12 mouse cellular contexts compared by ENCODE assay signal in the genomic region with DNA sequence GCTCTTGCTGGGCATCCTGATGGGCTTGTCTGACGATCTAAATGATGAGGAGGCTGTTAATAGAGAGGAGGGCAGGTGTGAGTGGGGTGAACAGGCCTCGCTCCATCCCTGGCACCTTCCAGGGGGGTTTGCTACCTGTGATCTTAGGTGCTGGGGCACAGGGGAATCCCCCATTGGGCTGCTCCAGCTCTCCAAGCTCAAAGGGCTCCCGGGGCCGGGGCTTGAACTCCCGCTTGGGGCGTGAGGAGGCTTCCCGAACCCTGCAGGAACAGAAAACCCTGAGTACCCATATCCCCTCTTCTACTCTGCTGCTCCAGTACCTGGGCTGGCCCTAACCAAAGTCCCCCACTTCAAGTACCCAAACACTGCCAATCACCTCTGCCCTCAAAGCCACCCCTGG. TPM values are rescaled to one million over a fixed set of nuclear protein-coding genes. Genes with fewer than 3 reads are reported as not detected.
DNase-seq lines count a peak whose midpoint lies in the region; ATAC-seq lines count a peak whose summit lies in the region.
"Had no signal": no experiment of that assay in that cellular context is flagged by ENCODE, and none has a peak within 500 bp of the region (broad histone marks: within the 10 kb centered on the region; RNA-seq: fewer than 3 reads in every experiment).

No protein-coding gene starts in this region.

- no peaks in the 10 kb centered on the region for H3K27me3 ChIP-seq in hindbrain, embryonic 13.5 days
- H3K27me3 ChIP-seq in hindbrain, embryonic 14.5 days (ENCODE audit: control insufficient read depth, insufficient read depth, low read length) = no peaks in the 10 kb centered on the region
- H3K27me3 ChIP-seq in neural tube, embryonic 13.5 days = no peaks in the 10 kb centered on the region
- H3K27me3 ChIP-seq: heart, embryonic 13.5 days; limb, embryonic 15.5 days had no signal

- H3K4me3 ChIP-seq in hindbrain, embryonic 13.5 days = no peak overlapping the region
- no peak overlapping the region for H3K4me3 ChIP-seq in hindbrain, embryonic 14.5 days (replicated peaks; ENCODE audit: low read length)
- no peak overlapping the region for H3K4me3 ChIP-seq in neural tube, embryonic 13.5 days
- H3K4me3 ChIP-seq: heart, embryonic 13.5 days; limb, embryonic 15.5 days had no signal

- H3K27ac ChIP-seq in hindbrain, embryonic 13.5 days = peak overlapping the region; percentile 35; the same call in 1 of the 2 replicates
- H3K27ac ChIP-seq in hindbrain, embryonic 14.5 days = no peak overlapping the region
- H3K27ac ChIP-seq in neural tube, embryonic 13.5 days (replicated peaks) = 0 out of 2 replicates have a peak overlapping the region, but pooled peaks have one; percentile 38
- H3K27ac ChIP-seq: heart, embryonic 13.5 days; stomach, postnatal 0 days had no signal

- no peak overlapping the region for H3K9ac ChIP-seq in hindbrain, embryonic 13.5 days
- H3K9ac ChIP-seq in hindbrain, embryonic 14.5 days = no peak overlapping the region
- H3K9ac ChIP-seq in neural tube, embryonic 13.5 days = no peak overlapping the region
- H3K9ac ChIP-seq: heart, embryonic 13.5 days; limb, embryonic 15.5 days had no signal

- ATAC-seq in hindbrain, embryonic 13.5 days (ENCODE audit: low FRiP score) = no peak
- ATAC-seq in hindbrain, embryonic 14.5 days (ENCODE audit: low FRiP score) = no peak
- ATAC-seq in neural tube, embryonic 13.5 days (ENCODE audit: low read depth) = no peak

- 91% methylated on average over 7 of the region's 7 CpGs for WGBS in hindbrain, embryonic 13.5 days
- WGBS in hindbrain, embryonic 14.5 days = 94% methylated on average over 7 of the region's 7 CpGs
- WGBS in neural tube, embryonic 13.5 days = 92% methylated on average over 7 of the region's 7 CpGs

- H3K9me3 ChIP-seq in hindbrain, embryonic 13.5 days = no peaks in the 10 kb centered on the region
- no peaks in the 10 kb centered on the region for H3K9me3 ChIP-seq in hindbrain, embryonic 14.5 days (ENCODE audit: control insufficient read depth, low read length)
- H3K9me3 ChIP-seq in neural tube, embryonic 13.5 days = no peaks in the 10 kb centered on the region
- H3K9me3 ChIP-seq: heart, embryonic 13.5 days; limb, embryonic 15.5 days had no signal

- H3K4me1 ChIP-seq in hindbrain, embryonic 13.5 days (replicated peaks) = peaks cover 31% of the 10 kb centered on the region
- H3K4me1 ChIP-seq in hindbrain, embryonic 14.5 days (replicated peaks; ENCODE audit: control insufficient read depth, insufficient read depth, low read length) = peaks cover 6% of the 10 kb centered on the region; the same call in 1 of the 2 replicates
- H3K4me1 ChIP-seq in neural tube, embryonic 13.5 days (replicated peaks) = peaks cover 15% of the 10 kb centered on the region

- peaks cover 77% of the 10 kb centered on the region for H3K36me3 ChIP-seq in hindbrain, embryonic 13.5 days
- H3K36me3 ChIP-seq in hindbrain, embryonic 14.5 days (replicated peaks; ENCODE audit: control insufficient read depth, insufficient read depth) = peaks cover 74% of the 10 kb centered on the region
- H3K36me3 ChIP-seq in neural tube, embryonic 13.5 days = peaks cover 74% of the 10 kb centered on the region

- H3K4me2 ChIP-seq in hindbrain, embryonic 13.5 days = no peak overlapping the region
- H3K4me2 ChIP-seq in hindbrain, embryonic 14.5 days (replicated peaks) = no peak overlapping the region
- no peak overlapping the region for H3K4me2 ChIP-seq in neural tube, embryonic 13.5 days
- H3K4me2 ChIP-seq: heart, embryonic 13.5 days; limb, embryonic 15.5 days had no signal

- peak; percentile 59 for DNase-seq in cerebellum, adult 9-11 months
- no peak for DNase-seq in cerebellum, postnatal 4 days (ENCODE audit: low spot score in 2 of 2)
- no peak for DNase-seq in hindbrain, embryonic 14.5 days (ENCODE audit: low spot score)
- DNase-seq in neural tube, embryonic 10.5 days (ENCODE audit: extremely low spot score, low spot score) = no peak
- DNase-seq in adrenal gland, adult 2 months = no peak
- DNase-seq in retina, postnatal 1 day = no peak

RNA-seq across cellular contexts. Expression of gene Mpnd, which starts 12.3 kb away (rescaled TPM):
- polyA plus RNA-seq in hindbrain, embryonic 13.5 days (2015; fragmentation: Nextera tagmentation; extraction: Ambion mirVana) = 159 and 163 TPM in 2 replicates
- 146 and 151 TPM in 2 replicates for polyA plus RNA-seq in hindbrain, embryonic 14.5 days (2014; fragmentation: Nextera tagmentation; extraction: Ambion mirVana)
- 156 and 174 TPM in 2 replicates for polyA plus RNA-seq in neural tube, embryonic 13.5 days (2015; fragmentation: Nextera tagmentation; extraction: Ambion mirVana)
- total RNA-seq in adrenal gland, adult 2 months (2021) = 10 to 100 TPM; 87.3 to 90.5 TPM
- polyA plus RNA-seq in adrenal gland, adult 2 months (2012; rRNA removed) = 179 and 197 TPM in 2 replicates

RNA-seq across cellular contexts. Expression of gene Stap2, which starts 12.5 kb away (rescaled TPM):
- polyA plus RNA-seq in hindbrain, embryonic 13.5 days (2015; fragmentation: Nextera tagmentation; extraction: Ambion mirVana) = 5.7 and 5.8 TPM in 2 replicates
- 5.6 and 6.0 TPM in 2 replicates for polyA plus RNA-seq in hindbrain, embryonic 14.5 days (2014; fragmentation: Nextera tagmentation; extraction: Ambion mirVana)
- polyA plus RNA-seq in neural tube, embryonic 13.5 days (2015; fragmentation: Nextera tagmentation; extraction: Ambion mirVana) = 6.4 and 7.4 TPM in 2 replicates
- 1 to 10 TPM; 5.6 TPM for total RNA-seq in adrenal gland, adult 2 months (2021)
- polyA plus RNA-seq in adrenal gland, adult 2 months (2012; rRNA removed) = 5.2 and 8.4 TPM in 2 replicates

RNA-seq across cellular contexts. Expression of gene Sh3gl1, which starts 18.6 kb away (rescaled TPM):
- polyA plus RNA-seq in hindbrain, embryonic 13.5 days (2015; fragmentation: Nextera tagmentation; extraction: Ambion mirVana) = 116 and 118 TPM in 2 replicates
- polyA plus RNA-seq in hindbrain, embryonic 14.5 days (2014; fragmentation: Nextera tagmentation; extraction: Ambion mirVana) = 91.1 and 94.1 TPM in 2 replicates
- 112 and 114 TPM in 2 replicates for polyA plus RNA-seq in neural tube, embryonic 13.5 days (2015; fragmentation: Nextera tagmentation; extraction: Ambion mirVana)
- 10 to 100 TPM; 41.3 to 44.0 TPM for total RNA-seq in adrenal gland, adult 2 months (2021)
- 66.4 and 70.6 TPM in 2 replicates for polyA plus RNA-seq in adrenal gland, adult 2 months (2012; rRNA removed)

RNA-seq across cellular contexts. Expression of gene Chaf1a, which starts 22.4 kb away (rescaled TPM):
- 6.1 and 6.9 TPM in 2 replicates for polyA plus RNA-seq in hindbrain, embryonic 13.5 days (2015; fragmentation: Nextera tagmentation; extraction: Ambion mirVana)
- polyA plus RNA-seq in hindbrain, embryonic 14.5 days (2014; fragmentation: Nextera tagmentation; extraction: Ambion mirVana) = 3.1 and 3.6 TPM in 2 replicates
- polyA plus RNA-seq in neural tube, embryonic 13.5 days (2015; fragmentation: Nextera tagmentation; extraction: Ambion mirVana) = 6.3 and 8.0 TPM in 2 replicates
- total RNA-seq in adrenal gland, adult 2 months (2021) = 1 to 10 TPM; 1.6 to 2.5 TPM
- 1.5 and 2.0 TPM in 2 replicates for polyA plus RNA-seq in adrenal gland, adult 2 months (2012; rRNA removed)

RNA-seq across cellular contexts. Expression of gene Fsd1, which starts 31.5 kb away (rescaled TPM):
- 159 and 172 TPM in 2 replicates for polyA plus RNA-seq in hindbrain, embryonic 13.5 days (2015; fragmentation: Nextera tagmentation; extraction: Ambion mirVana)
- 167 and 175 TPM in 2 replicates for polyA plus RNA-seq in hindbrain, embryonic 14.5 days (2014; fragmentation: Nextera tagmentation; extraction: Ambion mirVana)
- 145 and 165 TPM in 2 replicates for polyA plus RNA-seq in neural tube, embryonic 13.5 days (2015; fragmentation: Nextera tagmentation; extraction: Ambion mirVana)
- 1 to 10 TPM; 1.0 to 2.7 TPM for total RNA-seq in adrenal gland, adult 2 months (2021)
- 2.3 and 2.7 TPM in 2 replicates for polyA plus RNA-seq in adrenal gland, adult 2 months (2012; rRNA removed)
- total RNA-seq: gastrocnemius, postnatal 36 days had no signal
